Mouse (Mus musculus): ENCODE data around the gene Fkbp5. TPM values are rescaled to one million over a fixed set of nuclear protein-coding genes. Genes with fewer than 3 reads are reported as not detected.

The Fkbp5 gene
- polyA plus RNA-seq, 1 experiment from 2014 or later, result 33.5 TPM

- Histone ChIP-seq H3K9me3 (no peaks in the 10 kb centered on the region), H3K36me3 (replicated peaks) (peaks cover 46% of the 10 kb centered on the region), H3K27me3 (ENCODE audit: poor library complexity, severe bottlenecking) (no peaks in the 10 kb centered on the region), H3K27ac (no peak overlapping the region), H3K4me3 (no peak overlapping the region), H3K4me1 (0 out of 2 replicates have a peak, but pooled peaks cover 3% of the 10 kb centered on the region)
- DNase-seq (ENCODE audit: extremely low spot score, low spot score), result no peak
- WGBS, result 93% methylated on average over 6 of the region's 6 CpGs
These were observed 78.8 kb downstream of the Fkbp5 start for GRCm38 (mm10) chr17:28438342-28439115.

- Histone ChIP-seq H3K4me3 (no peak overlapping the region), H3K4me1 (0 out of 2 replicates have a peak, but pooled peaks cover 3% of the 10 kb centered on the region), H3K27me3 (ENCODE audit: poor library complexity, severe bottlenecking) (no peaks in the 10 kb centered on the region), H3K36me3 (replicated peaks) (peaks cover 49% of the 10 kb centered on the region), H3K27ac (no peak overlapping the region), H3K9me3 (no peaks in the 10 kb centered on the region)
- DNase-seq (ENCODE audit: extremely low spot score, low spot score), result no peak
- 87% methylated on average over 2 of the region's 2 CpGs for WGBS
These were observed 79.4 kb downstream of the Fkbp5 start for GRCm38 (mm10) chr17:28437938-28438337.

- Histone ChIP-seq H3K27me3 (ENCODE audit: poor library complexity, severe bottlenecking) (no peaks in the 10 kb centered on the region), H3K27ac (no peak overlapping the region)
- WGBS, result 88% methylated on average over 5 of the region's 5 CpGs
These were observed 82.3 kb downstream of the Fkbp5 start for GRCm38 (mm10) chr17:28434921-28435485.

GRCm38 (mm10) chr17:28433029-28433428, 84.3 kb downstream of the Fkbp5 start:
- H3K9me3 ChIP-seq, result no peaks in the 10 kb centered on the region
- H3K4me3 ChIP-seq, result no peak overlapping the region
- H3K36me3 ChIP-seq (replicated peaks), result peaks cover 41% of the 10 kb centered on the region
- no peaks in the 10 kb centered on the region for H3K27me3 ChIP-seq (ENCODE audit: poor library complexity, severe bottlenecking)
- no peaks in the 10 kb centered on the region for H3K4me1 ChIP-seq
- WGBS, result 90% methylated on average over 6 of the region's 6 CpGs
- no peak for DNase-seq (ENCODE audit: extremely low spot score, low spot score)
- no peak overlapping the region for H3K27ac ChIP-seq

More at GRCm38 (mm10) chr17:28434921-28435485, 82.3 kb downstream of the Fkbp5 start:
- H3K9me3 ChIP-seq, result no peaks in the 10 kb centered on the region
- H3K4me3 ChIP-seq, result no peak overlapping the region
- no peaks in the 10 kb centered on the region for H3K4me1 ChIP-seq
- H3K36me3 ChIP-seq (replicated peaks), result peaks cover 43% of the 10 kb centered on the region
- DNase-seq (ENCODE audit: extremely low spot score, low spot score), result no peak

GRCm38 (mm10) chr17:28431931-28432335, 85.4 kb downstream of the Fkbp5 start:
- Histone ChIP-seq H3K4me1 (no peaks in the 10 kb centered on the region), H3K9me3 (no peaks in the 10 kb centered on the region), H3K36me3 (replicated peaks) (peaks cover 39% of the 10 kb centered on the region), H3K27ac (no peak overlapping the region), H3K4me3 (no peak overlapping the region), H3K27me3 (ENCODE audit: poor library complexity, severe bottlenecking) (no peaks in the 10 kb centered on the region)
- no peak for DNase-seq (ENCODE audit: extremely low spot score, low spot score)
- 91% methylated on average over 6 of the region's 6 CpGs for WGBS

GRCm38 (mm10) chr17:28431038-28431437, 86.3 kb downstream of the Fkbp5 start:
- Histone ChIP-seq H3K4me1 (no peaks in the 10 kb centered on the region), H3K27me3 (ENCODE audit: poor library complexity, severe bottlenecking) (no peaks in the 10 kb centered on the region), H3K4me3 (no peak overlapping the region), H3K36me3 (replicated peaks) (peaks cover 39% of the 10 kb centered on the region), H3K27ac (no peak overlapping the region), H3K9me3 (no peaks in the 10 kb centered on the region)
- 86% methylated on average over 7 of the region's 7 CpGs for WGBS
- DNase-seq (ENCODE audit: extremely low spot score, low spot score), result no peak

- WGBS, result 86% methylated on average over 15 of the region's 15 CpGs
These were observed 88.7 kb downstream of the Fkbp5 start for GRCm38 (mm10) chr17:28428474-28429258.

GRCm38 (mm10) chr17:28427666-28428065, 89.7 kb downstream of the Fkbp5 start:
- peaks cover 53% of the 10 kb centered on the region for H3K36me3 ChIP-seq (replicated peaks)
- WGBS, result 94% methylated on average over 6 of the region's 6 CpGs

More at GRCm38 (mm10) chr17:28428474-28429258, 88.7 kb downstream of the Fkbp5 start:
- Histone ChIP-seq H3K4me3 (no peak overlapping the region), H3K27ac (no peak overlapping the region), H3K27me3 (ENCODE audit: poor library complexity, severe bottlenecking) (no peaks in the 10 kb centered on the region), H3K36me3 (replicated peaks) (peaks cover 48% of the 10 kb centered on the region), H3K4me1 (no peaks in the 10 kb centered on the region), H3K9me3 (no peaks in the 10 kb centered on the region)
- no peak for DNase-seq (ENCODE audit: extremely low spot score, low spot score)

GRCm38 (mm10) chr17:28424373-28424772, 93.0 kb downstream of the Fkbp5 start:
- H3K9me3 ChIP-seq, result no peaks in the 10 kb centered on the region
- WGBS, result 93% methylated on average over 6 of the region's 6 CpGs
- H3K4me1 ChIP-seq, result no peaks in the 10 kb centered on the region
- H3K36me3 ChIP-seq (replicated peaks), result peaks cover 54% of the 10 kb centered on the region
- no peak overlapping the region for H3K4me3 ChIP-seq
- no peak for DNase-seq (ENCODE audit: extremely low spot score, low spot score)
- no peak overlapping the region for H3K27ac ChIP-seq
- H3K27me3 ChIP-seq (ENCODE audit: poor library complexity, severe bottlenecking), result no peaks in the 10 kb centered on the region

More at GRCm38 (mm10) chr17:28427666-28428065, 89.7 kb downstream of the Fkbp5 start:
- no peak overlapping the region for H3K4me3 ChIP-seq
- no peak for DNase-seq (ENCODE audit: extremely low spot score, low spot score)
- no peaks in the 10 kb centered on the region for H3K9me3 ChIP-seq
- no peaks in the 10 kb centered on the region for H3K27me3 ChIP-seq (ENCODE audit: poor library complexity, severe bottlenecking)
- no peak overlapping the region for H3K27ac ChIP-seq
- H3K4me1 ChIP-seq, result no peaks in the 10 kb centered on the region

- no peak for DNase-seq (ENCODE audit: extremely low spot score, low spot score)
- no peak overlapping the region for H3K27ac ChIP-seq
- peaks cover 33% of the 10 kb centered on the region for H3K36me3 ChIP-seq (replicated peaks)
- H3K9me3 ChIP-seq, result no peaks in the 10 kb centered on the region
- H3K27me3 ChIP-seq (ENCODE audit: poor library complexity, severe bottlenecking), result no peaks in the 10 kb centered on the region
- H3K4me1 ChIP-seq, result no peaks in the 10 kb centered on the region
- no peak overlapping the region for H3K4me3 ChIP-seq
- WGBS, result 89% methylated on average over 5 of the region's 5 CpGs
These were observed 96.3 kb downstream of the Fkbp5 start for GRCm38 (mm10) chr17:28421071-28421470.

- DNase-seq (ENCODE audit: extremely low spot score, low spot score), result no peak
- Histone ChIP-seq H3K9me3 (no peaks in the 10 kb centered on the region), H3K36me3 (replicated peaks) (peaks cover 31% of the 10 kb centered on the region), H3K4me3 (no peak overlapping the region), H3K4me1 (no peaks in the 10 kb centered on the region), H3K27me3 (ENCODE audit: poor library complexity, severe bottlenecking) (no peaks in the 10 kb centered on the region), H3K27ac (no peak overlapping the region)
- 84% methylated on average over 12 of the region's 12 CpGs for WGBS
These were observed 96.9 kb downstream of the Fkbp5 start for GRCm38 (mm10) chr17:28420229-28421051.

GRCm38 (mm10) chr17:28419636-28420035, 97.7 kb downstream of the Fkbp5 start:
- no peak overlapping the region for H3K27ac ChIP-seq
- WGBS, result 93% methylated on average over 6 of the region's 6 CpGs

More at GRCm38 (mm10) chr17:28419636-28420035, 97.7 kb downstream of the Fkbp5 start:
- no peak for DNase-seq (ENCODE audit: extremely low spot score, low spot score)
- no peaks in the 10 kb centered on the region for H3K9me3 ChIP-seq
- H3K4me3 ChIP-seq, result no peak overlapping the region
- no peaks in the 10 kb centered on the region for H3K27me3 ChIP-seq (ENCODE audit: poor library complexity, severe bottlenecking)
- no peaks in the 10 kb centered on the region for H3K4me1 ChIP-seq
- H3K36me3 ChIP-seq (replicated peaks), result peaks cover 33% of the 10 kb centered on the region

Measured in forebrain, embryonic 10.5 days (tissue).